ENCODE assay signal across 9 mouse cellular contexts in the genomic region with DNA sequence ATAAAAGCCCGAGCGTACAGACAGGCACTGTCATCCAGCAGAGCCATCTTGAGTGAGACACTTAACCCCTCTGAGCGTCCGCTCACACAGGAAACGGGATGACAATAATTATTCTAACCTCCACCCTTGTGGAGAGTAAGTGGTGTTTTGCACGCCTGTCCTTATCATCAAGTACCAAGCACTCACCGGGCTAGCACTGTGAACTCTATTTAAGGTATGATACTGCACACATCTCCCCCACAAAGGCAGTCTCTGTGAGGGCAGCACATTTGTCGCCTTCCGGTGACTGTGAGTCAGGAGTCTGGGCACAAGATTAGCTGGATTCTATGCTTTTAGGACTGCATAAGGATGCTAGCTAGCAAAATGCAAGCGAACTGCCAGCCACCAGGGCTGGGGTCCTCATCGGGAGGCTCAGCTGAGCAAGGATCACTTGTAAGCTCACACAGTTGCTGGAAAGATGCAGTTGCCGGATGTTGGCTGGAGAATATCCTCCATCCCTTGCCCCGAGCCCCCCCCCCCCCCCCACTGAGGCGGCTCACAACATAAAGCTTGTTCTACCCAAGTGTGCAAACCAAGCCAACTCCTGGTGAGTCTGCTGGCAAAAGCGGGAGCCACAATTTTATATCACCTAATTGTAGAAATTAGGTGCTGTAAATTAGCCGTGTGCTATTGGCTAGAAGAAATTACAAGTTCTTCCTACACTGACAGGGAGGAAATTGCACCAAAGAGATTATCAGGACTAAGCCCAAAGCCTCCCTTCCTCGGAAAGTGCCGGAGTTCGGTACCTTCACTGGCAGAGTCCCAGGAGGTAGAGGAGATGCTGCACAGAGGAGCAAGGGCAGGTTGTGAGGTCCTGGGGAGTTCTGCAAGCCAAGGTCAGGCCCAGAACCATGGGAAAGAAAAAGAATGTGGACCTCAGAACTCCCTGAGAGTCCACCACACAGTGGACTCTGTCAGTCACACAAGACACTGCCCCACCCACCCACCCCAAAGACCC. TPM values are rescaled to one million over a fixed set of nuclear protein-coding genes. Genes with fewer than 3 reads are reported as not detected.
DNase-seq lines count a peak whose midpoint lies in the region; ATAC-seq lines count a peak whose summit lies in the region.
"Had no signal": no experiment of that assay in that cellular context is flagged by ENCODE, and none has a peak within 500 bp of the region (broad histone marks: within the 10 kb centered on the region; RNA-seq: fewer than 3 reads in every experiment).

No protein-coding gene starts in this region.

- H3K4me2 ChIP-seq in hindbrain, embryonic 11.5 days (replicated peaks; ENCODE audit: low read depth, low read length) = no peak overlapping the region
- no peak overlapping the region for H3K4me2 ChIP-seq in hindbrain, embryonic 12.5 days (replicated peaks)
- H3K4me2 ChIP-seq in intestine, embryonic 15.5 days (replicated peaks) = peak overlapping the region; percentile 35; the same call in 1 of the 2 replicates

- no peaks in the 10 kb centered on the region for H3K36me3 ChIP-seq in hindbrain, embryonic 11.5 days (ENCODE audit: control insufficient read depth, insufficient read depth, low read length)
- H3K36me3 ChIP-seq in hindbrain, embryonic 12.5 days = peaks cover 3% of the 10 kb centered on the region; the same call in 1 of the 2 replicates
- no peaks in the 10 kb centered on the region for H3K36me3 ChIP-seq in intestine, embryonic 15.5 days
- H3K36me3 ChIP-seq: G1E had no signal

- H3K27me3 ChIP-seq in hindbrain, embryonic 11.5 days (ENCODE audit: control insufficient read depth, insufficient read depth, low read length) = no peaks in the 10 kb centered on the region
- H3K27me3 ChIP-seq in hindbrain, embryonic 12.5 days = no peaks in the 10 kb centered on the region
- no peaks in the 10 kb centered on the region for H3K27me3 ChIP-seq in intestine, embryonic 15.5 days (replicated peaks)

- ATAC-seq in hindbrain, embryonic 11.5 days (ENCODE audit: low FRiP score) = no peak
- ATAC-seq in hindbrain, embryonic 12.5 days (ENCODE audit: low FRiP score) = no peak
- no peak for ATAC-seq in intestine, embryonic 15.5 days
- ATAC-seq in monocyte, adult 5-6 weeks (replicated peaks; ENCODE audit: insufficient number of reproducible peaks, low FRiP score, low TSS enrichment, poor library complexity, severe bottlenecking) = no peak

- no peaks in the 10 kb centered on the region for H3K9me3 ChIP-seq in hindbrain, embryonic 11.5 days (ENCODE audit: control insufficient read depth, low read length)
- no peaks in the 10 kb centered on the region for H3K9me3 ChIP-seq in hindbrain, embryonic 12.5 days (replicated peaks)
- H3K9me3 ChIP-seq in intestine, embryonic 15.5 days = no peaks in the 10 kb centered on the region

- DNase-seq in hindbrain, embryonic 11.5 days (ENCODE audit: low spot score) = peak; percentile 6
- DNase-seq in right cerebral cortex, postnatal 25 days = peak; percentile 44
- no peak for DNase-seq in right cerebral cortex, adult 2 months (ENCODE audit: low spot score in 2 of 2)
- DNase-seq in layer of hippocampus, postnatal 10 days (ENCODE audit: low spot score in 2 of 2) = no peak

- WGBS in hindbrain, embryonic 11.5 days = 73% methylated on average over 19 of the region's 19 CpGs
- 71% methylated on average over 19 of the region's 19 CpGs for WGBS in hindbrain, embryonic 12.5 days
- WGBS in intestine, embryonic 15.5 days = 40% methylated on average over 19 of the region's 19 CpGs

- no peak overlapping the region for H3K9ac ChIP-seq in hindbrain, embryonic 11.5 days (ENCODE audit: low read depth, low read length)
- H3K9ac ChIP-seq in hindbrain, embryonic 12.5 days = no peak overlapping the region
- H3K9ac ChIP-seq in intestine, embryonic 15.5 days = no peak overlapping the region

- no peaks in the 10 kb centered on the region for H3K4me1 ChIP-seq in hindbrain, embryonic 11.5 days (replicated peaks; ENCODE audit: control insufficient read depth, insufficient read depth, low read length)
- peaks cover 21% of the 10 kb centered on the region for H3K4me1 ChIP-seq in hindbrain, embryonic 12.5 days
- peaks cover 11% of the 10 kb centered on the region; the same call in 1 of the 2 replicates for H3K4me1 ChIP-seq in intestine, embryonic 15.5 days (replicated peaks)

- H3K4me3 ChIP-seq in hindbrain, embryonic 11.5 days (ENCODE audit: low read depth, low read length) = no peak overlapping the region
- H3K4me3 ChIP-seq in hindbrain, embryonic 12.5 days = no peak overlapping the region
- no peak overlapping the region for H3K4me3 ChIP-seq in intestine, embryonic 15.5 days (replicated peaks)

- H3K27ac ChIP-seq in hindbrain, embryonic 11.5 days (ENCODE audit: low read depth, low read length) = no peak overlapping the region
- H3K27ac ChIP-seq in hindbrain, embryonic 12.5 days = no peak overlapping the region
- H3K27ac ChIP-seq in intestine, embryonic 15.5 days = no peak overlapping the region

RNA-seq across cellular contexts. Expression of a gene that starts 14.2 kb away (rescaled TPM):
- 12.7 and 13.0 TPM in 2 replicates for polyA plus RNA-seq in hindbrain, embryonic 11.5 days (2014; fragmentation: Nextera tagmentation; extraction: Ambion mirVana)
- 12.5 and 13.8 TPM in 2 replicates for polyA plus RNA-seq in hindbrain, embryonic 12.5 days (2016; fragmentation: Nextera tagmentation; extraction: Ambion mirVana)
- 3.2 and 3.4 TPM in 2 replicates for polyA plus RNA-seq in intestine, embryonic 15.5 days (2015; fragmentation: Nextera tagmentation; extraction: Ambion mirVana)
- 0.19 to 0.85 TPM in 2 of 3 replicates, not detected in the other for total RNA-seq in monocyte, adult 5-6 weeks (2017)
- 100 to 1,000 TPM; 686 to 743 TPM for total RNA-seq in layer of hippocampus, postnatal 10 days (2021)
- total RNA-seq: G1E; granulocyte monocyte progenitor cell, adult 5-6 weeks had no signal
- polyA plus RNA-seq: G1E had no signal

Comparison
In these comparisons a context has a peak if more than half of its experiments do, and no peak if none do; other contexts are left out.
1. DNase-seq: peak in hindbrain, embryonic 11.5 days (single experiment) and right cerebral cortex, postnatal 25 days (single experiment); none in right cerebral cortex, adult 2 months (0 of 2) and layer of hippocampus, postnatal 10 days (0 of 2).